Mouse (Mus musculus) spleen, postnatal 4 days (tissue): ENCODE results near the gene Gemin5.
A peak's percentile ranks its signal among the peaks of the same experiment; 100 is the strongest.
"Not testable (repeated sequence)": the region's sequence is repeated elsewhere in the genome, so short reads cannot be mapped to it uniquely, and the experiment has no call there.

Experiments used
- DNase-seq, 2 experiments: peaks; one replicate each; pipeline ENCODE4 v3.0.0; 2022; ENCODE audit warnings: low spot score in 2 of 2

Gene Gemin5

DNA sequence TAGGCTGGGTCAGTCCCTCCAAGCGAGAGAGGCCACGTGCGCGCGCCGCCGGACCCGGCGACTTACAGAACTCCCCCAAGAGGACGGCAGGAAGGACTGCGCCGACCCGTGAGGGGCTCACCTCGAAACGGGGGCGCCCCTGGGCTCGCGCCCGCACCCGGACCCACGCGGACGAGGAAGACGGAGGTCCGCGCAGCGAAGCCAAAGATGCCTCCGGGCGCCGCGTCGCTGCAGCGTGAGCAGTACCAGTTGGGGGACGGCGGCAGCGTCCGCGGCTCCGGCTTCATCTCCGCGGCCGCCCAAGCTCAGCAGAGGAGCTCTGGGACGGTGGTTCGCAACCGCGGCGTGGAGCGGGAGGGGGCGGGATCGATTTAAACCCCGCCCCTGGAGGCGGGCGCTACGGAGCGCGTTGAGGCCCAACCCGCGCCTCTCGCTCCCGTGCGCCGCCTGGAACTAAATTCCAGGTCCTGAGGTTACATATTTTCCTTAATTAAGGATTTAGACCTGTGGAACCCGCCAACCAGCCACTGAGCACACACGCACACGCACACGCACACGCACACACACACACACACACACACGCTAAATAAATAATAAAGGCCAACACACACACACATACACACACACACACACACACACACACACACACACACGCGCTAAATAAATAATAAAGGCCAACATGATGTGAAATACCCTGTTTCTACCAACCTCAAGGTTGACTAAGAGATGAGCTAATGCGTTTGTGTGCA, at the start of gene Gemin5:
Gemin5 (minus strand) TSS at position 373 of the 749 bp plus-strand sequence.
- peak; percentile 88 to 94 for DNase-seq

DNA sequence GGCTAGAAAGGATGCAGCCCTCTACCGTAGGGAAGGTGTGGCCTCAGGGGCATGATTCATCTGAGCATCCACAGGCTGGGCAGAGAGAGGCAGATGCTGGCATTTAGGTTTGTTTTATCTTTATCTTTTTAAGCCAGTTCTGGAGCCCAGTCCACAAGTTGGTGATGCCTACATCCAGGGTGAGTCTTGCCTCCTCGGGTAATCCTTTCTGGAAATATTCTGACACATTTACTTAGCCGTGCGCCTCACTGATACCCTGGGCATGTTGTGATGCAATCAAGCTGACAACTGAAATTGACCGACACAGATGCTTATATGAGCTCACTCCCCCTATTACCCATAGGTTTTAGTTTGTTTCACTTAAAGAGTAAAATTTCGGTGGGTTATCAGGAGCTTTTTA, 48.5 kb upstream of the Gemin5 start:
- no peak for DNase-seq

DNA sequence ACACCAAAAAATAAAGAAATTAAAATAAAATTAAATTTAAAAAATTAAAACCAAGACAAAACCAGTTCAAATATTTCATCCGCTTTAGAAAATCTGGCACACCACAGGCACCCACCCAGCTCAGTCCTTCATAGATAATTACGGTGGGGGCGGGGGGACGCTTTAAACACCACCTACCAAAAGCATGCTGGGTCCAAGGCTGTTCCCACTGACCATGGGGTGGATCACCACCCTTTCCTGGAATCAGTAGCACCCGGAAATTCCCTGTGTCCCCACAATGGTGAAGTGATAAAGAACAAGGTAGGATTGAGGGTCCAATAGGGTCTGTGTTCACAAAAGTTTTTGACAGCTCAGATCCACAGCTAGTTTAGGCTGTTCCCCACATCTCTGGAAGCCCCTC, 47.5 kb upstream of the Gemin5 start:
- no peak for DNase-seq

DNA sequence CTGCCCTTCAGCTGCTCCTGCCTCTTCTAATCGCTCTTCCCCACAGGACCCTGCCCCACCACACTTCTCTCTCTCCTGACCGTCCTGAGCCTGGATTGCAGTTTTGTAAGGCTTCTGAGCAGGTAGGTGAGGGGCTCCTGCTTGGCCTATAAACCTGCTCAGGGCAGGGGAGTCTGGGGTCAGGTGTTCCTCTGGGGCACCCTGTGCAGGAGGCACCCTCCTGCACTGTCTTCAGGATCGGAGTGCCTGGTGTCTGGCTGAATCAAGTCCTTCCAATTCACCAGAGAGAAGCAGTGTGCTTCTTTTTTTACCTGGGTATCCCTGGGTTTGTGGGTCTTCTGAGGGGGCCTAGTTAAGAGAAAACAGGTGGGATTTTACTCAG, 46.7 kb upstream of the Gemin5 start:
- DNase-seq, result not testable (repeated sequence)

DNA sequence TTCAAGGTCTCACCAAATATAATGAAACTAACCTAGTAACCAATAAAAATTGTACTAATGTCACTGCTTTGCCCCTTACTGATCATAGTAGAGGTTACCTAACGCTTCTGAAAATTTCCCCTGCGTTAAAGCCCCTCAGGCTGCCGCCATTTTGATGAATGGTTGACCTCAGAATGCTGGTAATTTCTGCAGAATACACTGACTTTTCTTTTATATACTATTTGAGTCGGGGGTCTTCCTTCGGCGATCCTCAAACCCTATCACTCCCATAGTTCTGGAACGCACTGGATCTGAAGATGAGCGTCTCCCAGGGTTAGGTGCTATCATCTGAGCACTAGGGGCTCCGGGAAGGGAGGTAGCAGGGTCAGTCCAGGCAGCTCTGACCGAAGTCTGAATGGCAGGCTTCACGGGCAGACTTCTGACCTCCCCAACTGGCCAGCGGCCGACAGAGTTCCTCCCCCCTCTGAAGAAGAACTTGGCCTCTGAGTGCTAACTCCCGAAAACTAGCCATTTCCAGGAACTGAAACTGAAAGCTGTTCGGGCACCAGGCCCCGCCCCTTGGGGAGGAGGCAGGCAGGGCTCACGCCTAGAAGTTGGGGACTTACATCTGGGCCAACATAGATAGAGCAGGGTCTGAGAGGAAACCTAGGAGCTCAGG, 46.2 kb upstream of the Gemin5 start:
- DNase-seq, result peak; percentile 89 to 91

DNA sequence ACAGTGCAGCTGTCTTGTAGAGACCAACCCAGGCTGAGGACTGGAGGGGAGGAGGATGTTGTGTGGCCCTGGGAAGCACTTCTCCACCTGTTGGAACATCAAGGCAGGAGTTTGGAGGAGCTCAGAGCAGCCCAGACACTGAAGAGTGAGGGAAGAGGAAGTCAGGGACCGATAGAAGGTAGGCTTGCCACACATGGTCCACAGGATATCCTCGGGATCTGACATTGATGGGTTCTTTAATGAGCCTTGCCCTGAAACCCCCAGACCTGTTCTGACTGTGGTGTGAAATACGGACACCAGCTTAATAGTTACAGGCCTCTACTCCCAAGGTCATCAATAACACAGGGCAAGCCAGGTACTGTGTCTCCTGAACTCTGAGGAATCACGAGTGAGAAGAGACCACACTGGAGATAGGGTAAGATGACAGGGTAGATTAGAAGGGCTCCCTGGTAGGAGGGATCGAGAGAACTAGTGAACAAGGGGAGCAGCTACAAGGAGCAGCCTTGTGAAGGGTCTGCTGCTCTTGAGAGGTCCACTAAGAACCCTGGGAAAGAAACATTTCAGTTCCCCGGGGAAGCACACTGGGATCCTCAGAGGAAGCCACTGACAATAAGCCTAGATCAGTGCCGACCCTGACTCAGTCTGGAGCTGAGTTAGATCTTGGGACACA, 45.5 kb upstream of the Gemin5 start:
- DNase-seq, result no peak

DNA sequence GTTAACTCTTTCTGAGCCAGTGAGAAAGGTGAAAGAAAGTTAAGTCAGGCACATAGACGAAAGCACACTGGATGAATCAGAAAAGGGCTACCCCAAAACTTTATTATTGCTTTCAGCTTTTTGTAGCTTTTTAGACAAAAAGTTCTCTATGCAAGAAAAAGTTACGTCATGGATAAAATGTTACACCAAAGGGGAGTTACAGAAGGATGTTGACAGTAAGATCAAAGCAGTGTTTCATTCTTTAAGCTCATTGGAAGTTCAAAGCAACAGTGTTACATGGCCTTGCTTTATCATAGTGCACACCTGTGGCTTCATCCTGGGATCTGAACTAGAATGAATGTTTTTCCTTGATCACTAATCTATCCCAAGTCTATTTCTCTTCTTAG, 43.3 kb upstream of the Gemin5 start:
- no peak for DNase-seq

DNA sequence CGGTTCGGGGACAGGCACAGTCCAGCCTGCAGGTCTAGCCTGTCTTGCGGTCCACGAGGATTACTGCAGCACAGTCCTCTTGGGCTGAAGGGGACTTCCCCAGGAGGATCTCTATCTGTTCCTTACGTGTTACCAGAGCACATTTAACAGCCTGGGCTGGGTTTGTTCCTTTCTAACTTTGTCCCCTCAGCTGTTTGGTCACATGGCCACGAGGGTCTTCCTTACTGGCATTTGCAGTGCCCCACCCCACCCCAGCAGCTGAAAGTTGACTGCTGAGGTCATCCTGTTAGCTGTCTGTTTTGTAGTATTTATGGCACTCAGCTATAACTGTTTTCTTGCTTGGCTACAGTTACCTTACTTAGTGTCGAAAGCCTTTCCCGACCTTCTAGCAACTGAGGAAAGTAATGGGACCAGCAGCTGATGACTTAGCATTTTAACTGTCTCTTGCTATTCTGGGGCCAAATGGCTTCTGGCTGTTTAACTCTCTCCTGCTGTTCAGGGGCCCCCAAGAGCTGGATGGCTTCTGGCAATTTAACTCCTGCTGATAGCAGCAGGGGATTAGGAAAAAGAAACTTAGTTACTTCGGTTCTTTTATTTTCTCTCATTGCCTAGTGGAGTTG, 42.8 kb upstream of the Gemin5 start:
- DNase-seq, result no peak

DNA sequence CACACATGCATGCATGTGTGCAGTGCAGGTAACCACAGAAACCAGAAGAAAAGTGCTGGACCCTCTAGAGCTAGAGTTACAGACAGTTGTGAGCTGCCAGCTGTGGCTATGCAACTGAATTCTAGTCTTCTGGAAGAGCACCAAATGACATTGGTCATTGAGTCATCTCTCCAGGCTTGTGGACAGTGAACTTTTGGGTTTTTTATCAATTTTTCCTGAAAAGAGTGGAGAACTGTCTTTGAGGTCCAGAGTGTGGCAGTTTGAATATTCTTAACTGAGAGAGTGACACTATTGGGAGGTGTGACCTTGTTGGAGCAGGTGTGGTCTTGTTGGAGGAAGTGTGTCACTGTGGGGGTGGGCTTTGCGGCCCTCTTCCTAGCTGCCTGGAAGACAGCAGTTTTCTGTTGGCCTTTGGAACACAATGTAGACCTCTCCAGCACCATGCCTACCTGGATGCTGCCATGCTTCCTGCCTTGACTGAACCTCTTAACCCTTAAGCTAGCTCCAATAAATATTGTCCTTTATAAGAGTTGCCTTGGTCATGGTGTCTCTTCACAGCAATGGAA, 42.1 kb upstream of the Gemin5 start:
- DNase-seq, result no peak

DNA sequence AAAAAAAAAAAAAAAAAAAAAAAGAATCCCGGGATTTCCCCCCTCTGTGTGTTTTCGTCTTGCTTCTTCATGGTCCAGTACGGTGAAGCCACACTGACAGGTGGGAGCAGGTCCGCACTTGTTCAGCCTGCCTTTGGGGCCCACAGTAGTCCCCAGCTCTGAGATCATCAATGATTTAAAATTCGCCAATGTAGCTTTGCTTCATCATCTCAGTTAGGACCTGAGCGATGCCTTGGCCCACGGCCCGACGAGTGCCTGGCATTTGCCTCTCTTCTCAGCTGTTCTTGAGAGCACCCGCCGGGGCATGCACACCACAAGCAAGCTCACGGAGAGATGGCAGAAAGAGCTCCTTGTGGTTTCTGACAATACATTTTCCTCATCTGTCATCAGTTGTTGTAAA, 32.7 kb upstream of the Gemin5 start:
- no peak for DNase-seq

DNA sequence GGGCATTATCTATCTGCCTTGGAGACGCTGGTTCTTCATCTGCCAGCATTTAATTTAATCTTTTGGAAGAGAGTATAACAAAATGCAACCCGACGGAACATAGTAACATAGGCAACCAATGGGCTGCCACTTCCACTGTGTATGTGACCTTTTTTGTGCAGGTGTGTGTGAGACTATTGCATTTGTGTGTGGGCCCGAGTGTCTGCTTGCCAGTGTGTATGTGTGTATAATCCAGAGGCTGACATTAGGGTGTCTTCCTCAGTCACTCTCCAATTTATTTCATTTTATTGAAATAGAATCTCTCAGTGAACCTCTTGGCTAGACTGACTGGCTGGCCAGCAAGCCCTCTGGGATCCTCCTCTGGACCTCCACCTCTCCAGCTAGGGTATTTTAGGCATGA, 31.9 kb upstream of the Gemin5 start:
- DNase-seq, result no peak

DNA sequence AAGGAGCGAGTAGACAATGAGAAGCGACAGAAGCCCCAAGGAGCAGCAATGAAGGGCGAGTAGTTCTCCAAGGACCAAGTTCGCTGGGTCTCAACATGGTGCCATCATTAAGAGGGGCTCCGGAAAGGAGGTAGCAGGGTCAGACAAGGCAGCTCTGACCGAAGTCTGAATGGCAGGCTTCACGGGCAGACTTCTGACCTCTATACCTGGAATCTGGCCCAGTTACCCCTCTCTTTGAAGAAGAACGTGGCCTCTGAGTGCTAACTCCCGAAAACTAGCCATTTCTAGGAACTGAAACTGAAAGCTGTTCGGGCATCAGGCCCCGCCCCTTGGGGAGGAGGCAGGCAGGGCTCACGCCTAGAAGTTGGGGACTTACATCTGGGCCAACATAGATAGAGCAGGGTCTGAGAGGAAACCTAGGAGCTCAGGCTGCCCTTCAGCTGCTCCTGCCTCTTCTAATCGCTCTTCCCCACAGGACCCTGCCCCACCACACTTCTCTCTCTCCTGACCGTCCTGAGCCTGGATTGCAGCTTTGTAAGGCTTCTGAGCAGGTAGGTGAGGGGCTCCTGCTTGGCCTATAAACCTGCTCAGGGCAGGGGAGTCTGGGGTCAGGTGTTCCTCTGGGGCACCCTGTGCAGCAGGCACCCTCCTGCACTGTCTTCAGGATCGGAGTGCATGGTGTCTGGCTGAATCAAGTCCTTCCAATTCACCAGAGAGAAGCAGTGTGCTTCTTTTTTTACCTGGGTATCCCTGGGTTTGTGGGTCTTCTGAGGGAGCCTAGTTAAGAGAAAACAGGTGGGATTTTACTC, 31.1 kb upstream of the Gemin5 start, which contains the start of the genes Igtp and Irgm2:
Igtp (plus strand) TSS at position 328 of the 809 bp plus-strand sequence.
Irgm2 (plus strand) TSS at position 390 of the 809 bp plus-strand sequence.
- DNase-seq, result peak; percentile 87 to 89

DNA sequence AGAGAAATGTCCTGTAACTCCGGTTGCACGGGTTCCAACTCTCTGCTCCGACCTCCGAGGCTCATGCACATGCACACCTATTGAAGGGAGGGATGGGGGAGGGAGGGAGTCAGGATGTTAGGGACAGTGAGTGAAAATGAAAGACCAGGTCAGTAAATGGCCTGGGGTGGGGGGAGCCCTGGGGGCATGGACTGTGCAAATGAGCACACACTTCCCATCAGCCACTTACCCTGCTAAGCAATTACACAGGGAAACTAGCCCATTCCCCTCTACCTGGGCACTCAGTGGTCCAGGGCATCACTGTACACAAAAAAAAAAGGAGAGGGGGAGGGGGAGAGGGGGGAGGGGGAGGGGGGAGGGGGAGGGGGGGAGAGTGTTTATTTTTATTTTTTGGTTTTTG, 30.3 kb upstream of the Gemin5 start:
- DNase-seq, result no peak

DNA sequence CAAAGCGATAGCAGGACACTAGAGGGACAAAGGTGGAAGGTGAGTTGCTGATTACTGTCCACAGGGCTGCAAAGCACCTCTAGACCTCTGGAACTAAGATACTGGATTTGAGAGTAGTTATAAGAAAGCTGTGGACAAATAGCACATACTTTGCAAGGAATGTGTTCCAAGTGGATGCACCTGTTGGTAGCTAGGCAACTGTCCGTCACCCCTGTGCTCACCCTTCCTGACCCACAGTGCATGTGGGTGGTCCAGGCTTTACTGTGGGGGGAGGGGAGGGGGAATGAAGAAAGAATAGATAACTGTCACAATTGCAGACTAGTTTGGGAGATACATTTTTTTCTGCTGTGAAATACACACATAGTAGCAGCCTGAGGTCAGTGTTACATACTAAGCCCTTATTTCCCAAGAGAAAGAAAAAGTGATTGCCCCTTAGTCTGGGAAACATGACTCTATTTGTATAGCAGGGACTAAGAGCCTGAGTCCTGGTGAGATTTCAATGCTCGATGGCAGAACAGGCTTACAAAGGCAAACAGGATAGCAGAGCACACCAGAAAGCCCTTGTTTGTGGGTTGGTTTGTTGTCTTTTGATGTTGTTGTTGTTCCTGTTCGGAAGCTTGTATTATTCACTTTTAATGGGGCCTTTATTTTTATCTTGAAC, 25.7 kb upstream of the Gemin5 start:
- DNase-seq, result no peak

DNA sequence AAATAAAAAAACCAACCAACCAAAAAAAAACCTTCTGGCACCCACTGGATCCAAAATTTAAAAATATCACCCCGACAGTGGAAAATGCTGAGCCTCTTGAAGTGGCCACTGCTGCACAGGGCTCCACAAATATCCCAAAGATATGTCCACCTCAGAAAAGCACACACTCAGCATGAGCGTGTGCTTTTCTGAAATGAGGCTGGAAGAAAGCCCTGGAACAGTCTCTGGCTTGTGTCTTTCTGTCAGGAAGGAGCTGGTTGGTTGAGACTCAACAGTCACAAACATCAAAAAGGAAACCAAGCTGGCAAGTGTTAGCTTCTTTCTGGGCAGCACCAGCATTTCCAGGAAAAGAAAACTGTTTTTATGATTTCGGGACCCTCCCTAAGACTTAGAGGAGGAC, 25.0 kb upstream of the Gemin5 start:
- DNase-seq, result no peak

DNA sequence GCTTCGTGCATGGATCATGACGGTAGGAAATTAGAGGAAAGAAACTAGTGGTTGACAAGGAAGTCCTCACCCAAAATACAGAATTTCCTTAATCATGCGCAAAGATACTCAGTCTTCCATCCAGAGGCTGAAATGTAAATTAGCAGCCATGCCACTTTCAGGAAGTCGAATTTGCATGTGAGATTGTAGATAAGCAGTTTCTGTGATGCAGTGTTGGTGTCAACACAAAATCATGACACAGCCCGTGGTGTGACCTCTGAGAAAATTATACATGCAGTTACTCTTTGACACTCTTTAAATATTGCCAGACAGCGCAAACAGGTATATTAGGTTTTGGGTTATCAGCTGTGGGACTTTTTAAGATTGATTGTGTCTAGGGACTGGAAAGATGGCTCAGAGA, 21.3 kb upstream of the Gemin5 start:
- DNase-seq, result no peak

DNA sequence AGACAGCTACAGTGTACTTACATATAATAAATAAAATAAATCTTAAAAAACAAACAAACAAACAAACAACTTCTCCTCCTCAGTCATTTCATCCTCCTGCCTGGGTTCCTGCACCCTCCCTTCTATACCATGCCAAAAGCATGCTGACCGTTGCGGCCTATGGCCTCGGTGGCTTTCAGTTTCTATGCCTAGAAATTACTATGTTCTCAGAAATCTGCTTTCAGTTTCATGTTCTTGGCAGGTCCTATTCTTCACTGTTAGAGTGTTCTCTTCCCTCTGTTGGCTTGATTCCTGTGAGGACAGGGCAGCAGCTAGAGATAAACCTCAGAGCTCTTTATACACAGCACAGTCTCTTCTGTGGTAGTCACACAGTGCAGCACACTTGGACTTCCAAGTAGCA, 15.2 kb upstream of the Gemin5 start:
- no peak for DNase-seq

DNA sequence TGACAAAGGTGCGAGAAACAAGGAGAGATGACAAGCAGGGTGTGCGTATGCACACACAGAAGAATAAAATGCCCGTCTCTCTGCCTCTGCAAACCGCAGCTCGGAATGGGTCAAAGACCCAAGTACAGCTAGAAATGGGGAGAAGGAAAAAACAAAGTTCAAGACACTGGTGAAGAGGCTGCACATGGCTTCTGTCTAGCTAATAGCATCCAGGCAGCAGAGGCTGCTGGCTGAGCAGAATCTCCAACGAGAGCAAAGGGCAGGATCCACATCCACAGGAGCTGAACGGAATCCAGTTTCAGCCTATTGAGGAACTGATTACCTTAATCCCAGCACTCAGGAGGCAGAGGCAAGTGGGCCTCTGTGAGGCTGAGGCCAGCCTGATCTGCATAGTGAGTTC, 12.4 kb upstream of the Gemin5 start:
- no peak for DNase-seq

DNA sequence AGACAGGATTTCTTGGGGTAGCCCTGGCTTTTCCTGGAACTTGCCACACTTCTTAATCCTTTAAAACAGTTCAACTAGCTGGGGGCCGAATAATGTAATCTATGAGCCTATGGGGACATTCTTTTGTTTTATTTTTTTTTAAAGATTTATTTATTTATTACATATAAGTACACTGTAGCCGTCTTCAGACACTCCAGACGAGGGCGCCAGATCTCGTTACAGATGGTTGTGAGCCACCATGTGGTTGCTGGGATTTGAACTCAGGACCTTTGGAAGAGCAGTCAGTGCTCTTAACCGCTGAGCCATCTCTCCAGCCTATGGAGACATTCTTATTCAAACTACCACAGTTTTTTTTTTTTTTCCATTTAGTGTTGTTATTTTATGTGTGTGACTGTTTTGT, 11.6 kb upstream of the Gemin5 start:
- DNase-seq, result not testable (repeated sequence)

DNA sequence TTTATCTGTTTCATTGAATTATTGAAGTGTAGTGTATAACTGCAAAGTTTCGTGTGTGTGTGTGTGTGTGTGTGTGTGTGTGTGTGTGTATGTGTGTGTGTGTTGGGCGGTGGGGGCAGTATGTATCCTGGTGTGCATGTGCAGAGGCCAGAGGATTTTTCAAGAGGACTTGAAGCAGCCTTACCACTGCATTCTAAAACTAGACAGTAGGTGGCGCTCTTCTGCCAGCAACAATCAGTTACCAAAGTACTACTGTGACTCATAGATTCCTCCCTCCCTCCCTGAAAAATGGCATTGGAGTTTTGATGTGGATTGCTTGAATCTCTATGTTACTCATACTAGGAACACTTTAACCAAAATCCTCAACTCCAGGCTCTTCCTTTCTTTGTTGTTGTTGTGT, 11.2 kb upstream of the Gemin5 start:
- peak; percentile 70 to 84 for DNase-seq
